Mouse (Mus musculus) hindbrain, embryonic 14.5 days (tissue): ENCODE measurements at regions not wholly inside any gene's neighbourhood (a gene's known extent, or its start where the extent isn't known, plus 50 kb on each side); places are given as distances from the start of the nearest gene placed in this dataset.

Experiments used
- ATAC-seq: fragments of 200-750 bp; cut with Nextera tagmentation; 2 replicates; pipeline ENCODE4 v1.8.0; 2017; ENCODE audit warnings: moderate number of reproducible peaks, mild to moderate bottlenecking, moderate TSS enrichment, moderate library complexity; ENCODE audit not compliant: low FRiP score
- DNase-seq: peaks from one replicate; pipeline ENCODE4 v3.0.0-alpha.2; 2015; ENCODE audit warnings: low spot score
- H3K27ac ChIP-seq: fragments of 300-500 bp; sonication (generic); 2 replicates; pipeline ENCODE4 v1.5.1; 2014; ENCODE audit warnings: mild to moderate bottlenecking, moderate library complexity
- H3K27me3 ChIP-seq: fragments of 300-500 bp; sonication (generic); 2 replicates; pipeline ENCODE4 v1.6.1; 2014; ENCODE audit warnings: mild to moderate bottlenecking, low read length, mixed read lengths; ENCODE audit not compliant: control insufficient read depth, insufficient read depth
- H3K36me3 ChIP-seq: fragments of 300-500 bp; sonication (generic); replicated peaks from 2 replicates; pipeline ENCODE4 v1.6.1; 2014; ENCODE audit not compliant: control insufficient read depth, insufficient read depth
- H3K4me1 ChIP-seq: fragments of 300-500 bp; sonication (generic); replicated peaks from 2 replicates; pipeline ENCODE4 v1.6.1; 2014; ENCODE audit warnings: antibody characterized with exemption, low read length, mixed read lengths; ENCODE audit not compliant: control insufficient read depth, insufficient read depth
- H3K4me2 ChIP-seq: fragments of 300-500 bp; sonication (generic); replicated peaks from 2 replicates; pipeline ENCODE4 v1.6.1; 2014; ENCODE audit warnings: mild to moderate bottlenecking, moderate library complexity
- H3K4me3 ChIP-seq: fragments of 300-500 bp; sonication (generic); replicated peaks from 2 replicates; pipeline ENCODE4 v1.5.1; 2014; ENCODE audit warnings: mild to moderate bottlenecking, low read length
- H3K9ac ChIP-seq: fragments of 300-500 bp; sonication (generic); 2 replicates; pipeline ENCODE4 v1.6.1; 2014
- H3K9me3 ChIP-seq: fragments of 300-500 bp; sonication (generic); 2 replicates; pipeline ENCODE4 v1.6.1; 2016; ENCODE audit warnings: low read length; ENCODE audit not compliant: control insufficient read depth
- WGBS: fragments of 180-500 bp; shearing (Covaris S2); extraction: QIAGEN DNeasy Blood & Tissue Kit; methylation state at CpG from one replicate; pipeline ENCODE4 v1.1.7; 2014; 5-methylcytosine and 5-hydroxymethylcytosine counted together

DNA sequence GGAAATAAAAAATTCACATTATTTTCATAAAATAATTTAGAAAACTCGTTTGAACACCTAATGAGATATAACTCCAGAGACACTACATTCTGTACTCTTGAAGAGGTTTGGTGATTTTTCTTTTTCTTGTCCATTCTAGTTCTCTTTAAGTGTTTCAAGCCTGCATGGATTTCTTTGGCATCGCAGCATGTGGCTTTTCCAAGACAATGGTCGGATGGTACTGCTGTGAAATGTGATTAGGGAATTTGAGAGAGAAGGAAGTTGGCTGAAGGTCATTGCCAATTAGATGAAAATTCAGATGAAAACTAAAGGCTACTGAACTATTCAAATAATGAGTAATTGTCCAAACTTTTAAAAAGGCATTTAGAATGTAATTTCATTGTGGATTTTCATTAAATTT is 572.2 kb downstream of the Phex start:
- H3K27me3 ChIP-seq, result no peaks in the 10 kb centered on the region
- ATAC-seq (no peak), DNase-seq (no peak)
- H3K4me3 ChIP-seq, result no peak overlapping the region
- H3K9ac ChIP-seq, result no peak overlapping the region
- no peaks in the 10 kb centered on the region for H3K9me3 ChIP-seq
- 40% methylated on average over 3 of the region's 3 CpGs for WGBS
- no peak overlapping the region for H3K4me2 ChIP-seq
- no peaks in the 10 kb centered on the region for H3K36me3 ChIP-seq
- H3K27ac ChIP-seq, result no peak overlapping the region
- H3K4me1 ChIP-seq, result no peaks in the 10 kb centered on the region

DNA sequence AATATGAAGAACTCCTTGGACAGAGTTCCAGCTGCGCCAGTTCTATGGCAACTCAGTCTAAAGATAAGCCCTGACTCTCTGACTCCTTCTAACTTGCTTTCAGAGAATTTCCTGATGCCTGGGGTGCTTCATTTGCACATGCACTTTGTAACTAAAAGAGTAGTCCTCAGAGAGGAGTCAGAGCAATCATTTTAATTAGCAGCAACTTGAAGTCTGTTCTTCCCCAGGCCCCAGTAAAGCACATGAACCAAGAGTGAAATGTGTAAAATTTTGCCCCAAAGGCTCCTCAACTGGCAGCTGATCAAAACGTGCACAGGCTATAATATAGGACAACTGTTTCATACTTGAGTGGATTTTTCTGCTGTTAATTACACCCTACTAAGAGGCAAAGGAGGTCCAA is 573.8 kb downstream of the Phex start:
- no peak overlapping the region for H3K4me3 ChIP-seq
- no peak for DNase-seq
- no peak overlapping the region for H3K27ac ChIP-seq
- H3K4me2 ChIP-seq, result no peak overlapping the region
- no peaks in the 10 kb centered on the region for H3K4me1 ChIP-seq
- no peaks in the 10 kb centered on the region for H3K27me3 ChIP-seq
- WGBS, result 33% methylated on average over 2 of the region's 2 CpGs
- no peaks in the 10 kb centered on the region for H3K9me3 ChIP-seq
- no peak for ATAC-seq
- H3K9ac ChIP-seq, result no peak overlapping the region
- H3K36me3 ChIP-seq, result no peaks in the 10 kb centered on the region

DNA sequence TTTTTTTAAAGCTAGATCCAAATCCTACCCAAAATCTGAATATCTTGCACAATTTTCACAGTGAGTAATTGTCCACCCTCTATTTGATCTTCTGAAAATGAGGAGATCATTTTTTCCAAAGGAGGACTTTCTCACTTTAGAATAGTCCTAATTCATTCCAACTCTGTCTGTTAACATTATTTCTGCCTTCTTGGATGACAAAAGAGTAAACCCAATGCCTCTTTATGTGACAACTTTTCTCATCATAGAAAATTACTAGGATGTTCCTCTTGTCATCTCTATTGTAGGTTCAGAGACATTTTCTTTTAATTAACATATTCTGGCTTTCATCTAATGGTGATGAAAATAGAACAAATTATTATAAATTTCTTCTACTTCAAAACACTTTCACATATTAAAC is 582.9 kb downstream of the Phex start:
- no peak overlapping the region for H3K27ac ChIP-seq
- no peak overlapping the region for H3K4me2 ChIP-seq
- H3K9me3 ChIP-seq, result no peaks in the 10 kb centered on the region
- H3K27me3 ChIP-seq, result no peaks in the 10 kb centered on the region
- ATAC-seq, result no peak
- H3K36me3 ChIP-seq, result no peaks in the 10 kb centered on the region
- H3K9ac ChIP-seq, result no peak overlapping the region
- H3K4me1 ChIP-seq, result no peaks in the 10 kb centered on the region
- no peak for DNase-seq
- no peak overlapping the region for H3K4me3 ChIP-seq

DNA sequence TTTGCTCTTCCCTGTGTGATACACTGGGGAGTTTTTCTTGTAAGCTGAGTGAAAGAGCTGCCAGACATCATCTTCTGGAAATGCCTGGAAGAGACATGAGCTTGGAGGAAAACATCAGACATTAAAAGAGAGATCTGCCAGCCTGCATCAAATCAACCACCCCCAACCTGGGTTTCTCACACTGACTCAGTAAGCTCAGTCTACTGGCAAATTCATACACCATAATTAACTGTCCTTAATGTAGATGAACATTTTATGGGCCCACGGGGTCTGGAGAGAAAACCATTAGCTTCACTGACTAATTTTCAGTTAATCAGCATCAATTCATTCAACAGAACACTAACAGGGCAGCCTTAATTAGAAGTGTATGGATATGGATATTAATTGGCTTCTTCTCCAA is 608.3 kb downstream of the Phex start:
- no peak for ATAC-seq
- Histone ChIP-seq H3K9ac (no peak overlapping the region), H3K36me3 (no peaks in the 10 kb centered on the region), H3K9me3 (no peaks in the 10 kb centered on the region), H3K4me2 (no peak overlapping the region), H3K27me3 (no peaks in the 10 kb centered on the region), H3K27ac (no peak overlapping the region), H3K4me3 (no peak overlapping the region), H3K4me1 (no peaks in the 10 kb centered on the region; the same call in 1 of the 2 replicates)
- DNase-seq, result peak; percentile 36
- 45% methylated on average over 1 of the region's 1 CpGs for WGBS
